Mouse (Mus musculus): Measurements from ENCODE around the gene Tbx1. TPM values are rescaled to one million over a fixed set of nuclear protein-coding genes. Genes with fewer than 3 reads are reported as not detected.
A peak's percentile ranks its signal among the peaks of the same experiment; 100 is the strongest.

The Tbx1 gene
- polyA plus RNA-seq, 1 experiment from 2014 or later: 1.1 TPM

DNA sequence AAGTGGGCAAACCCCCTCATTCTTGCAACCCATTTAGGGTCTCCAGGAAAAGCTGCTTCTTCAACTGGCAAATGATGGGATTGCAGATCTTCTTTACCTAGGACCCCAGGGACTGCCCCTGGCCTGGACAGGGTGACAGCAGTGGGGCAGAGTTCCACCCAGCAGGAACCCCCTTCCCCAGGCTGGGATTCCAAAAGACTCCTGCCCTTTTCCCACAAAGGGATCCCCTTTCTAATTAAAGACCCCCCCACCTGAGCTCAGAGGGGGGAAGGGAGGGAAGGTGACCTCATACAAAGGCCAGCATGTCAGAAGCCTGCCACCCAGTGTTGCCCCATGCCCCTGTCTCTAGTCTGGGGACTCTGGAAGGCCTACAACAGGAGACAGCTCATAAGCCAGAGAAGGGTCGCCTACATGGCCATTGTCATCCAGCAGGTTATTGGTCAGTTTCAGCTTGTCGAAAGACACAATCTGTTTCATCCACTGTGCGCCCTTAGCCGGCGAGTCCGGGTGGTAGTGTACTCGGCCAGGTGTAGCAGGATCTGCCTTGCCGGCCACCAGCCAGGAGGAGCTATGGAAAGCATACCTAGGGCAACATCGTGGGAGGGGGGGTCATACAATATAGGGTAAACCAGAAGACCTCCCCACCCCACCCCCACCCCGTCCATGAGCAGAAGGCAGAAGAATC lies 6.7 kb downstream of the Tbx1 start:
- ATAC-seq (ENCODE audit: insufficient number of reproducible peaks, insufficient read depth, low FRiP score, low read depth): no peak
- Histone ChIP-seq H3K36me3 (ENCODE audit: control insufficient read depth, insufficient read depth, low read length) (no peaks in the 10 kb centered on the region), H3K9ac (replicated peaks; ENCODE audit: low read depth, low read length) (no peak overlapping the region), H3K27ac (ENCODE audit: low read length) (no peak overlapping the region), H3K9me3 (ENCODE audit: control insufficient read depth, low read depth, low read length) (no peaks in the 10 kb centered on the region), H3K4me1 (ENCODE audit: control insufficient read depth, insufficient read depth, low read length) (peaks cover 16% of the 10 kb centered on the region; the same call in 1 of the 2 replicates), H3K27me3 (ENCODE audit: control insufficient read depth, insufficient read depth, low read length) (peaks cover 77% of the 10 kb centered on the region), H3K4me3 (ENCODE audit: low read depth, low read length) (no peak overlapping the region), H3K4me2 (replicated peaks; ENCODE audit: low read depth, low read length) (no peak overlapping the region)
- 42% methylated on average over 10 of the region's 10 CpGs for WGBS

DNA sequence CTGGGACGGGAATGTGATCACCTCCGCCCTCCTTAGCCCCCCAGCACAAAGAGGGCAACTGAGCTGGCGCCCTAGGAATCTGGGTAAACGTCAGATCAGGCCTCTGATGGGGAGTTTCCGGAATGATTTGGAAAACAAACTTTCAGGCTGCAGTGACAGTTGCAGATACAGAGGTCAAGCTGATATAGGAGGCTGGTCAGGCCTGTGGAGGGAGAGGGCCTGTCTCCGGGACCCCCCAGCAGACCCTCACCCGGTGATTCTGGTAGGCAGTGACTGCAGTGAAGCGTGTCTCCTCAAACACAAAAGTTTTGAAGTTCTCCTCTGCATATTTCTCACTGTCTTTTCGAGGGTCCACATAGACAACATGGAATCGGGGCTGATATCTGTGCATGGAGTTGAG lies 7.3 kb downstream of the Tbx1 start:
- H3K4me1 ChIP-seq (ENCODE audit: control insufficient read depth, insufficient read depth, low read length): peaks cover 16% of the 10 kb centered on the region; the same call in 1 of the 2 replicates
- no peaks in the 10 kb centered on the region for H3K9me3 ChIP-seq (ENCODE audit: control insufficient read depth, low read depth, low read length)
- H3K4me2 ChIP-seq (replicated peaks; ENCODE audit: low read depth, low read length): no peak overlapping the region
- ATAC-seq (ENCODE audit: insufficient number of reproducible peaks, insufficient read depth, low FRiP score, low read depth): no peak
- H3K36me3 ChIP-seq (ENCODE audit: control insufficient read depth, insufficient read depth, low read length): no peaks in the 10 kb centered on the region
- no peak overlapping the region for H3K4me3 ChIP-seq (ENCODE audit: low read depth, low read length)
- 33% methylated on average over 10 of the region's 10 CpGs for WGBS
- H3K27ac ChIP-seq (ENCODE audit: low read length): no peak overlapping the region
- no peak overlapping the region for H3K9ac ChIP-seq (replicated peaks; ENCODE audit: low read depth, low read length)
- peaks cover 71% of the 10 kb centered on the region for H3K27me3 ChIP-seq (ENCODE audit: control insufficient read depth, insufficient read depth, low read length)

DNA sequence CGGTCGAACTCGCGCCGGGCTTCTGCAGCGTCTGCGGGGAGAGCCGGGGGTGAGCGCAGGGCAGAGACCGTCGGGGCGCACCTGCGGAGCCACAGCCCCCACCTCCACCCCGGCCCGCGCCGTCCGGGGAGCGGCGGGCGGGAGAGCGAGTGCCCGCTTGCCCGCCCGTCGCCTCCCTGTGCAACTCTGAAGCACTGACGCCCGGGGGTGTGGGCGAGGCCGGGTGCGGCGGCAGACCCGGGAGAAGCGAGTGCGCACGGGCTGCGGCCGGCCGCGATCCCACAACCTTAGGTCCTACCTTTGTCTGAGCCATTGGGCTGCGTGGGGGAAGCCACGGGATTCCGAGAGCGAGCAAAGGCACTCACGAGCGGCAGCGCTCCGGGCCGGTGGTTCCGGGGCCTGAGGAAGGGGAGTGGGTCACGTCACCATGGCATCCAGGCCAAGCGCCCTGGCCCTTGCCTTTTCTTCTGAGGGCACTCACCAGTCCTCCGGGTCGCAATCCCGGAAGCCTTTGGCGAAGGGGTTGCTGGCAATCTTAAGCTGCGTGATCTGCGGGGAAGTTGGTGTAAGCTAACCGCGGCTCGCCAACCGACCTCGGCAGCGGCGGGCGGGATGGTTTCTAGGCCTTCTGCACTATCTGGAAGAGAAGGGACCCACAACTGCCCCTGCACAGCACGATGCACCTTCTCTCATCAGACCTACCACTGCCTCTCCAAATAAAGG lies 7.9 kb downstream of the Tbx1 start:
- 0 out of 2 replicates have a peak overlapping the region, but pooled peaks have one; percentile 14 for H3K9ac ChIP-seq (replicated peaks; ENCODE audit: low read depth, low read length)
- no peak overlapping the region for H3K27ac ChIP-seq (ENCODE audit: low read length)
- no peaks in the 10 kb centered on the region for H3K9me3 ChIP-seq (ENCODE audit: control insufficient read depth, low read depth, low read length)
- H3K4me1 ChIP-seq (ENCODE audit: control insufficient read depth, insufficient read depth, low read length): peaks cover 11% of the 10 kb centered on the region; the same call in 1 of the 2 replicates
- H3K27me3 ChIP-seq (ENCODE audit: control insufficient read depth, insufficient read depth, low read length): peaks cover 65% of the 10 kb centered on the region
- 4% methylated on average over 66 of the region's 67 CpGs for WGBS
- H3K4me2 ChIP-seq (replicated peaks; ENCODE audit: low read depth, low read length): peak overlapping the region; percentile 56
- H3K36me3 ChIP-seq (ENCODE audit: control insufficient read depth, insufficient read depth, low read length): no peaks in the 10 kb centered on the region
- H3K4me3 ChIP-seq (ENCODE audit: low read depth, low read length): peak overlapping the region; percentile 34
- ATAC-seq (ENCODE audit: insufficient number of reproducible peaks, insufficient read depth, low FRiP score, low read depth): no peak

- no peaks in the 10 kb centered on the region for H3K9me3 ChIP-seq (ENCODE audit: control insufficient read depth, low read depth, low read length)
- H3K4me2 ChIP-seq (replicated peaks; ENCODE audit: low read depth, low read length): peak overlapping the region; percentile 56
- no peak for ATAC-seq (ENCODE audit: insufficient number of reproducible peaks, insufficient read depth, low FRiP score, low read depth)
- H3K27ac ChIP-seq (ENCODE audit: low read length): no peak overlapping the region
- peak overlapping the region; percentile 14; the same call in 1 of the 2 replicates for H3K9ac ChIP-seq (replicated peaks; ENCODE audit: low read depth, low read length)
- WGBS: 2% methylated on average over 64 of the region's 66 CpGs
- no peaks in the 10 kb centered on the region for H3K36me3 ChIP-seq (ENCODE audit: control insufficient read depth, insufficient read depth, low read length)
- peak overlapping the region; percentile 34 for H3K4me3 ChIP-seq (ENCODE audit: low read depth, low read length)
- peaks cover 65% of the 10 kb centered on the region for H3K27me3 ChIP-seq (ENCODE audit: control insufficient read depth, insufficient read depth, low read length)
- H3K4me1 ChIP-seq (ENCODE audit: control insufficient read depth, insufficient read depth, low read length): peaks cover 11% of the 10 kb centered on the region; the same call in 1 of the 2 replicates
These were observed 8.8 kb downstream of the Tbx1 start for GRCm38 (mm10) chr16:18581623-18582205.

DNA sequence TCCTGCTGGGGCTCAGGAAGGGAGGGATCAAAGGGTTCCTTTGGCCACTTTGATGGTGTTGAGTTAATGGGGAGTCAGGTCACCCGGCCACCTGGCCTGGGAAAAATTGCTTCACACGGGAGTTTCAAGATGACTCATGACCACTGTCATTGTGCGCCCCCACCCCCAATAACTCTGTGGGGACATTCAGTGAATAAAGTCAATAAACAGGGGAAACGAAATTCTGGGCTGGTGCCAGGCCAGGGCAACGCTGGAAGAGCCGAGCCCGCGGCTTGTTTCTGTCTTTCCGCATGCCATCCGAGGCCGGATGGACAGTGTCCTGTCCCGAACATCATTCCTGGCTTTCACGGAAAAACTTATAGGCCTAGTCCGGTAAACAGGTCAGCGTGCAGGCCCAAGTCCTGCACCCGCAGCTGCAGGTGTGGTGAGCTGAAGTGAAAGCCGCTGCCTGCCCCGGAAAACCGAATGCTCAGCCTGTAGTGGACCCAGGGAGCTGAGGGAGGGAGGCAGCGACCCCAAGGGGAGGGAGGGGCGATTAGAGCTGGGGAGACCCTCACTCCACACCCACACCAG lies 9.3 kb downstream of the Tbx1 start:
- H3K27me3 ChIP-seq (ENCODE audit: control insufficient read depth, insufficient read depth, low read length): peaks cover 65% of the 10 kb centered on the region
- no peak overlapping the region for H3K9ac ChIP-seq (replicated peaks; ENCODE audit: low read depth, low read length)
- no peak for ATAC-seq (ENCODE audit: insufficient number of reproducible peaks, insufficient read depth, low FRiP score, low read depth)
- H3K4me1 ChIP-seq (ENCODE audit: control insufficient read depth, insufficient read depth, low read length): peaks cover 11% of the 10 kb centered on the region; the same call in 1 of the 2 replicates
- H3K4me2 ChIP-seq (replicated peaks; ENCODE audit: low read depth, low read length): peak overlapping the region; percentile 56
- no peak overlapping the region for H3K27ac ChIP-seq (ENCODE audit: low read length)
- H3K9me3 ChIP-seq (ENCODE audit: control insufficient read depth, low read depth, low read length): no peaks in the 10 kb centered on the region
- peak overlapping the region; percentile 34 for H3K4me3 ChIP-seq (ENCODE audit: low read depth, low read length)
- WGBS: 8% methylated on average over 21 of the region's 21 CpGs
- H3K36me3 ChIP-seq (ENCODE audit: control insufficient read depth, insufficient read depth, low read length): no peaks in the 10 kb centered on the region

DNA sequence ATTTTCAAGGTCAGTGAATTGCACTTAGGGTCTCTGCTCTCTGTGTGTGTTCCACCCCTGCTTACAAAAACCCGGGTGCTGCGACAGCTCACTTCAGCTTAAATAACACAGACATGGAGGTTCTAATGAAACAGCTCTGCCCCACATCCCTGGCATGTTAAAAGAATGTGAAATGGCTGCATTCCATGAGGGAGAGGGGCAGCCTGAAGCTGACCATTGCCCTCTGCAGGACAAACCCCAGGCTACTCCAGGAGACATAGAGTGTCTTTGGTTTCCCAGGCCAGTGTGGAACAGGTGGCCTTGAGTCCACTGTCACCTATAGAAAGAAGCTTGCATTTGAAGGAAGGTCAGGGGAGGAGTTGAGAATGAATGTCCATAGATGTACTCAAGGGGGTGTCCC lies 10.1 kb downstream of the Tbx1 start:
- 20% methylated on average over 2 of the region's 2 CpGs for WGBS
- H3K27me3 ChIP-seq (ENCODE audit: control insufficient read depth, insufficient read depth, low read length): peaks cover 57% of the 10 kb centered on the region
- no peak for ATAC-seq (ENCODE audit: insufficient number of reproducible peaks, insufficient read depth, low FRiP score, low read depth)

GRCm38 (mm10) chr16:18577599-18578160 lies 12.8 kb downstream of the Tbx1 start:
- Histone ChIP-seq H3K4me2 (replicated peaks; ENCODE audit: low read depth, low read length) (no peak overlapping the region), H3K27ac (ENCODE audit: low read length) (no peak overlapping the region), H3K9ac (replicated peaks; ENCODE audit: low read depth, low read length) (no peak overlapping the region), H3K36me3 (ENCODE audit: control insufficient read depth, insufficient read depth, low read length) (no peaks in the 10 kb centered on the region), H3K9me3 (ENCODE audit: control insufficient read depth, low read depth, low read length) (no peaks in the 10 kb centered on the region), H3K4me3 (ENCODE audit: low read depth, low read length) (no peak overlapping the region), H3K27me3 (ENCODE audit: control insufficient read depth, insufficient read depth, low read length) (peaks cover 30% of the 10 kb centered on the region), H3K4me1 (ENCODE audit: control insufficient read depth, insufficient read depth, low read length) (peaks cover 11% of the 10 kb centered on the region; the same call in 1 of the 2 replicates)
- ATAC-seq (ENCODE audit: insufficient number of reproducible peaks, insufficient read depth, low FRiP score, low read depth): no peak
- WGBS: 35% methylated on average over 5 of the region's 5 CpGs

More for the DNA sequence above, 10.1 kb downstream of the Tbx1 start:
- Histone ChIP-seq H3K9ac (replicated peaks; ENCODE audit: low read depth, low read length) (no peak overlapping the region), H3K27ac (ENCODE audit: low read length) (no peak overlapping the region), H3K36me3 (ENCODE audit: control insufficient read depth, insufficient read depth, low read length) (no peaks in the 10 kb centered on the region), H3K9me3 (ENCODE audit: control insufficient read depth, low read depth, low read length) (no peaks in the 10 kb centered on the region), H3K4me2 (replicated peaks; ENCODE audit: low read depth, low read length) (no peak overlapping the region), H3K4me3 (ENCODE audit: low read depth, low read length) (no peak overlapping the region), H3K4me1 (ENCODE audit: control insufficient read depth, insufficient read depth, low read length) (peaks cover 11% of the 10 kb centered on the region; the same call in 1 of the 2 replicates)

GRCm38 (mm10) chr16:18577071-18577470 lies 13.4 kb downstream of the Tbx1 start:
- Histone ChIP-seq H3K9me3 (ENCODE audit: control insufficient read depth, low read depth, low read length) (no peaks in the 10 kb centered on the region), H3K36me3 (ENCODE audit: control insufficient read depth, insufficient read depth, low read length) (no peaks in the 10 kb centered on the region), H3K4me2 (replicated peaks; ENCODE audit: low read depth, low read length) (no peak overlapping the region), H3K4me1 (ENCODE audit: control insufficient read depth, insufficient read depth, low read length) (peaks cover 6% of the 10 kb centered on the region; the same call in 1 of the 2 replicates), H3K27ac (ENCODE audit: low read length) (no peak overlapping the region), H3K4me3 (ENCODE audit: low read depth, low read length) (no peak overlapping the region), H3K27me3 (ENCODE audit: control insufficient read depth, insufficient read depth, low read length) (peaks cover 24% of the 10 kb centered on the region), H3K9ac (replicated peaks; ENCODE audit: low read depth, low read length) (no peak overlapping the region)
- 56% methylated on average over 3 of the region's 3 CpGs for WGBS
- ATAC-seq (ENCODE audit: insufficient number of reproducible peaks, insufficient read depth, low FRiP score, low read depth): no peak

Data from stomach, embryonic 14.5 days (tissue).